Mouse (Mus musculus): ENCODE results near the gene RPS10-NUDT3. TPM values are rescaled to one million over a fixed set of nuclear protein-coding genes. Genes with fewer than 3 reads are reported as not detected.
"Not testable (repeated sequence)": the region's sequence is repeated elsewhere in the genome, so short reads cannot be mapped to it uniquely, and the experiment has no call there.

Gene RPS10-NUDT3
- polyA plus RNA-seq, 1 experiment from 2014 or later, result not detected

GRCm38 (mm10) chr17:27645807-27646206 lies 10.8 kb upstream of the RPS10-NUDT3 start:
- H3K36me3 ChIP-seq (ENCODE audit: control insufficient read depth, insufficient read depth, low read length), result no peaks in the 10 kb centered on the region
- H3K27me3 ChIP-seq (ENCODE audit: control insufficient read depth, insufficient read depth, low read length), result no peaks in the 10 kb centered on the region
- 30% methylated on average over 7 of the region's 7 CpGs for WGBS
- ATAC-seq (ENCODE audit: insufficient number of reproducible peaks, insufficient read depth, low FRiP score, low read depth), result no peak
- no peak overlapping the region for H3K4me2 ChIP-seq (replicated peaks; ENCODE audit: low read depth, low read length)
- no peak overlapping the region for H3K4me3 ChIP-seq (ENCODE audit: low read depth, low read length)
- H3K4me1 ChIP-seq (ENCODE audit: control insufficient read depth, insufficient read depth, low read length), result peaks cover 9% of the 10 kb centered on the region
- H3K27ac ChIP-seq (ENCODE audit: low read length), result no peak overlapping the region
- no peaks in the 10 kb centered on the region for H3K9me3 ChIP-seq (ENCODE audit: control insufficient read depth, low read depth, low read length)
- H3K9ac ChIP-seq (replicated peaks; ENCODE audit: low read depth, low read length), result no peak overlapping the region

DNA sequence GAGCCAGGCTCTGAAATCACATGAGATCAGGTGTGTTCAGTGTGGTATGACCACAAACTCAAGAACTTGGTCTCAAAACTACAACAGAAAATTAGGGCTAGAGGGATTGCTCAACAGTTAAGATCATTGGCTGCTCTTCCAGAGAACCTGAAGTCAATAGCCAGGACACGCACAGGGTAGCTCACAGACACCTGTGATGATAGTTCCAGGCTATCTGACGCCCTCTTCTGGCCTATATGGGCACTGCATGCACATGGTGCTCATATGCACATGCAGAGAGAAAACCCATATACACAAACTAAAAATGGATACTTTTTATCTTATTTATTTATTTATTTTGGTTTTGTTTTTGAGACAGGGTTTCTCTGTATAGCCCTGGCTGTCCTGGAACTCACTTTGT lies 9.6 kb upstream of the RPS10-NUDT3 start:
- no peaks in the 10 kb centered on the region for H3K27me3 ChIP-seq (ENCODE audit: control insufficient read depth, insufficient read depth, low read length)
- WGBS, result 33% methylated on average over 2 of the region's 2 CpGs
- no peak overlapping the region for H3K9ac ChIP-seq (replicated peaks; ENCODE audit: low read depth, low read length)
- ATAC-seq (ENCODE audit: insufficient number of reproducible peaks, insufficient read depth, low FRiP score, low read depth), result no peak
- H3K36me3 ChIP-seq (ENCODE audit: control insufficient read depth, insufficient read depth, low read length), result no peaks in the 10 kb centered on the region
- peaks cover 9% of the 10 kb centered on the region for H3K4me1 ChIP-seq (ENCODE audit: control insufficient read depth, insufficient read depth, low read length)
- no peak overlapping the region for H3K4me2 ChIP-seq (replicated peaks; ENCODE audit: low read depth, low read length)
- H3K27ac ChIP-seq (ENCODE audit: low read length), result no peak overlapping the region
- no peak overlapping the region for H3K4me3 ChIP-seq (ENCODE audit: low read depth, low read length)
- no peaks in the 10 kb centered on the region for H3K9me3 ChIP-seq (ENCODE audit: control insufficient read depth, low read depth, low read length)

DNA sequence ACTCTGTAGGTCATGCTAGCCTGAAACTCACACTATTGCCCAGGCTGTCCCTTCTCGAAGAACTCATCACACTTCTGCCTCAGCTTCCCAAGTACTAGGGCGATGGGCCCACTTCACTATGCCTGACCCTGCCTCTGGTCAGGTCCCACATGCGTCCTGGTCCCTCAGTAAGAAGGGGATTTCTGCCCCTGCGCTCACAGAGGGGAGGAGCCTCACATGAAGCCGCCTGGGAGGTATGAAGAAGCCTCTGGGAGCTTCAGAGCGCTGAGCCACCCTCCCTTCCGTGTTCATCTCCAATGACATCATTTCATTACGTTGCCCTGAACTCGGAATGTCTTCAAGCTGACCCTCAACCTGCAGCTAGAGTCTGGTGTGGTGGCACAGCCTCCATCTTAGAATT lies 8.7 kb upstream of the RPS10-NUDT3 start:
- peaks cover 9% of the 10 kb centered on the region for H3K4me1 ChIP-seq (ENCODE audit: control insufficient read depth, insufficient read depth, low read length)
- no peak overlapping the region for H3K9ac ChIP-seq (replicated peaks; ENCODE audit: low read depth, low read length)
- no peaks in the 10 kb centered on the region for H3K27me3 ChIP-seq (ENCODE audit: control insufficient read depth, insufficient read depth, low read length)
- no peak overlapping the region for H3K4me2 ChIP-seq (replicated peaks; ENCODE audit: low read depth, low read length)
- H3K36me3 ChIP-seq (ENCODE audit: control insufficient read depth, insufficient read depth, low read length), result no peaks in the 10 kb centered on the region
- 76% methylated on average over 9 of the region's 9 CpGs for WGBS
- H3K9me3 ChIP-seq (ENCODE audit: control insufficient read depth, low read depth, low read length), result no peaks in the 10 kb centered on the region
- no peak overlapping the region for H3K4me3 ChIP-seq (ENCODE audit: low read depth, low read length)
- no peak overlapping the region for H3K27ac ChIP-seq (ENCODE audit: low read length)
- ATAC-seq (ENCODE audit: insufficient number of reproducible peaks, insufficient read depth, low FRiP score, low read depth), result no peak

DNA sequence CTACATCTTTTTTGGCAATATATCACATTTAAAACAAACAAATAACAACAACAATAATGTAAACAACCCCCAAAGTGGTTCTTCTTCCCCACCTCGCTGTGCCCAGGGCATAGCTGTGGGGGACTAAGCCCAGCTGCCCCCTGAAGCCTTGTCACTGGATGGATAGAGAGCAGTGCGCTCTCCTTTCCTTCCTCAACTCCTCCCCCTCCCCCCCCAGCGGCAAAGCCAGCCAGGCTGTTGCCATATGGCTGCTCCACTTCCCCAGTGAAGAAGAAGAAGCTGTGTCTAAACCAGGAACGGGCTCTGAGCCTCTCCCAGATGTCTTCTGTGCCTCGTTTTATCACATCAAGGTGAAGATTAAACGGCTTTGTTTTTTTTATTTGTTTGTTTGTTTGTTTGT lies 8.1 kb upstream of the RPS10-NUDT3 start:
- Histone ChIP-seq H3K4me3 (ENCODE audit: low read depth, low read length) (no peak overlapping the region), H3K27me3 (ENCODE audit: control insufficient read depth, insufficient read depth, low read length) (no peaks in the 10 kb centered on the region), H3K9ac (replicated peaks; ENCODE audit: low read depth, low read length) (no peak overlapping the region), H3K27ac (ENCODE audit: low read length) (peak overlapping the region; percentile 33; the same call in 1 of the 2 replicates), H3K4me1 (ENCODE audit: control insufficient read depth, insufficient read depth, low read length) (peaks cover 9% of the 10 kb centered on the region), H3K9me3 (ENCODE audit: control insufficient read depth, low read depth, low read length) (no peaks in the 10 kb centered on the region), H3K4me2 (replicated peaks; ENCODE audit: low read depth, low read length) (peak overlapping the region; percentile 5; the same call in 1 of the 2 replicates), H3K36me3 (ENCODE audit: control insufficient read depth, insufficient read depth, low read length) (no peaks in the 10 kb centered on the region)
- 26% methylated on average over 6 of the region's 6 CpGs for WGBS
- ATAC-seq (ENCODE audit: insufficient number of reproducible peaks, insufficient read depth, low FRiP score, low read depth), result no peak

DNA sequence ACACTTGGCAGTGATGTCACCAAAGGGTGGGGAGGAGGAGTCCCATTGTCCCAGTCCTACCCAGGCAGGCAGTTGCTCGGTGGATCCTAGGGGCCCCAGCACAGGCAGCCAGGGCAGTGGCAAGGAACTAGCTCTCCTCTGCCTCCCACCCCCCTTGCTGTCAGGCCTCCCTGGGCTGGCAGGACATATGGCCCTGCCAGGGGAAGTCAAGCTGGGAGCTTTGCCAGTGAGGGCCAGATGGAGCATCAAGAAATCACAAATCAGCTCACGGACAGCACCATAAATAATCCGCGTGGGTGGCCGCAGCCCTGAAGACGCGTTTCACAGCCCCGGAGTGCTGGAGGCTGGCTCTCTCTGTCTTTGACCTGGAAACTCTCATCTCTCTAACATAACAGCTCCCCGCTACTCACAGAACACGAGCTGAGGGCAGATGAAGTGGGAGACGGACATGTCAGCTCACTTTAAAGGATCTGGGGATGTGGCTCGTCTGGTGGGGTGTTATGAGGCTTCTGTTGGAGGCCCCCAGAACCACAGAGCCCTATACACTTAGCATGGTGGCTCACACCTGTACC lies 7.6 kb upstream of the RPS10-NUDT3 start:
- H3K9ac ChIP-seq (replicated peaks; ENCODE audit: low read depth, low read length), result 0 out of 2 replicates have a peak overlapping the region, but pooled peaks have one; percentile 10
- H3K27me3 ChIP-seq (ENCODE audit: control insufficient read depth, insufficient read depth, low read length), result no peaks in the 10 kb centered on the region
- H3K4me2 ChIP-seq (replicated peaks; ENCODE audit: low read depth, low read length), result peak overlapping the region; percentile 5; the same call in 1 of the 2 replicates
- H3K4me1 ChIP-seq (ENCODE audit: control insufficient read depth, insufficient read depth, low read length), result peaks cover 9% of the 10 kb centered on the region
- no peaks in the 10 kb centered on the region for H3K36me3 ChIP-seq (ENCODE audit: control insufficient read depth, insufficient read depth, low read length)
- WGBS, result 12% methylated on average over 12 of the region's 12 CpGs
- no peak overlapping the region for H3K4me3 ChIP-seq (ENCODE audit: low read depth, low read length)
- no peaks in the 10 kb centered on the region for H3K9me3 ChIP-seq (ENCODE audit: control insufficient read depth, low read depth, low read length)
- peak; percentile 50; the same call in 1 of the 2 replicates for ATAC-seq (ENCODE audit: insufficient number of reproducible peaks, insufficient read depth, low FRiP score, low read depth)
- peak overlapping the region; percentile 33; the same call in 1 of the 2 replicates for H3K27ac ChIP-seq (ENCODE audit: low read length)

DNA sequence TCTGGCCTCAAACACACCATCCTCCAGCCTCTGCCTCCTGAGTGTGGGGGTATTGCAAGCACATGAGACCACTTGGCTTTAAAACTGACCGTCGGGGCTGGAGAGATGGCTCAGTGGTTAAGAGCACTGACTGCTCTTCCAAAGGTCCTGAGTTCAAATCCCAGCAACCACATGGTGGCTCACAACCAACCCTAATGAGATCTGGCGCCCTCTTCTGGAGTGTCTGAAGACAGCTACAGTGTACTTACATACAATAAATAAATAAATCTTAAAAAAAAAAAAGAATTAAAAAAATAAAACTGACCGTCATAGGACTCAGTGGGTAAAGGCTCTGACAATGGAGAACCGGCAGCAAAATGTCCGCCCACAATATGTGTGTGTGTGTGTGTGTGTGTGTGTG lies 4.8 kb upstream of the RPS10-NUDT3 start:
- not testable (repeated sequence) for H3K4me3 ChIP-seq (ENCODE audit: low read depth, low read length); H3K27me3 ChIP-seq (ENCODE audit: control insufficient read depth, insufficient read depth, low read length); H3K4me2 ChIP-seq (replicated peaks; ENCODE audit: low read depth, low read length); H3K9me3 ChIP-seq (ENCODE audit: control insufficient read depth, low read depth, low read length); H3K27ac ChIP-seq (ENCODE audit: low read length); H3K36me3 ChIP-seq (ENCODE audit: control insufficient read depth, insufficient read depth, low read length); H3K9ac ChIP-seq (replicated peaks; ENCODE audit: low read depth, low read length); ATAC-seq (ENCODE audit: insufficient number of reproducible peaks, insufficient read depth, low FRiP score, low read depth)
- peaks cover 14% of the 10 kb centered on the region for H3K4me1 ChIP-seq (ENCODE audit: control insufficient read depth, insufficient read depth, low read length)
- 89% methylated on average over 6 of the region's 6 CpGs for WGBS

GRCm38 (mm10) chr17:27638921-27639332 lies 3.9 kb upstream of the RPS10-NUDT3 start:
- no peaks in the 10 kb centered on the region for H3K9me3 ChIP-seq (ENCODE audit: control insufficient read depth, low read depth, low read length)
- no peaks in the 10 kb centered on the region for H3K27me3 ChIP-seq (ENCODE audit: control insufficient read depth, insufficient read depth, low read length)
- peaks cover 1% of the 10 kb centered on the region; the same call in 1 of the 2 replicates for H3K36me3 ChIP-seq (ENCODE audit: control insufficient read depth, insufficient read depth, low read length)
- H3K4me2 ChIP-seq (replicated peaks; ENCODE audit: low read depth, low read length), result no peak overlapping the region
- H3K27ac ChIP-seq (ENCODE audit: low read length), result no peak overlapping the region
- no peak overlapping the region for H3K4me3 ChIP-seq (ENCODE audit: low read depth, low read length)
- H3K4me1 ChIP-seq (ENCODE audit: control insufficient read depth, insufficient read depth, low read length), result peaks cover 16% of the 10 kb centered on the region
- no peak overlapping the region for H3K9ac ChIP-seq (replicated peaks; ENCODE audit: low read depth, low read length)
- WGBS, result 77% methylated on average over 20 of the region's 20 CpGs
- no peak for ATAC-seq (ENCODE audit: insufficient number of reproducible peaks, insufficient read depth, low FRiP score, low read depth)

GRCm38 (mm10) chr17:27637333-27637732 lies 2.3 kb upstream of the RPS10-NUDT3 start:
- no peak overlapping the region for H3K9ac ChIP-seq (replicated peaks; ENCODE audit: low read depth, low read length)
- no peak overlapping the region for H3K4me3 ChIP-seq (ENCODE audit: low read depth, low read length)
- H3K4me2 ChIP-seq (replicated peaks; ENCODE audit: low read depth, low read length), result no peak overlapping the region
- peak overlapping the region; percentile 55 for H3K27ac ChIP-seq (ENCODE audit: low read length)
- 70% methylated on average over 9 of the region's 9 CpGs for WGBS
- peaks cover 24% of the 10 kb centered on the region for H3K4me1 ChIP-seq (ENCODE audit: control insufficient read depth, insufficient read depth, low read length)
- H3K36me3 ChIP-seq (ENCODE audit: control insufficient read depth, insufficient read depth, low read length), result peaks cover 17% of the 10 kb centered on the region
- ATAC-seq (ENCODE audit: insufficient number of reproducible peaks, insufficient read depth, low FRiP score, low read depth), result no peak
- no peaks in the 10 kb centered on the region for H3K27me3 ChIP-seq (ENCODE audit: control insufficient read depth, insufficient read depth, low read length)
- H3K9me3 ChIP-seq (ENCODE audit: control insufficient read depth, low read depth, low read length), result no peaks in the 10 kb centered on the region
